18 mouse cellular contexts compared by ENCODE assay signal in the genomic region with DNA sequence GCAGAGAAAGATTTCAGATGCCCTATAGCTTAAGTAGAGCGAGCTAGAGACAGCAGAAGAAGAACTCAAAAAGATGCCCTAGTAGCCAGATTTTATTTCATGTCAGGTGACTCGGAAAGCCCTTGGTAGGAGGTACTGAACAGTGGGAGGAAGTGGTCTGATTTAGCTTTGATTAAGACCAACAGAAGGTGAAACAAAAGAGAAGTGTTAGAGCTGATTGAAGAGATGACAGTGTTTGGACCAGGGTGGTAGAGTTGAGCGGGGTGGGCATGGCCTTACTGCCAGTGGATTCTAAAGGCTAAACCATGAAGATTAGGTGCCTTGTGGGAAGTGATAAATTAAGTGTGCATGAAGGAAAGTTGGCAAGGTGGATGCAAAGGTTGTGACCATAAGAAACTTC.
DNase-seq lines count a peak whose midpoint lies in the region; ATAC-seq lines count a peak whose summit lies in the region.
"Had no signal": no experiment of that assay in that cellular context is flagged by ENCODE, and none has a peak within 500 bp of the region (broad histone marks: within the 10 kb centered on the region; RNA-seq: fewer than 3 reads in every experiment).

No protein-coding gene starts in this region.

- no peaks in the 10 kb centered on the region for H3K9me3 ChIP-seq in forebrain, embryonic 10.5 days
- H3K9me3 ChIP-seq: embryonic facial prominence, embryonic 12.5 days; forebrain, embryonic 15.5 days; neural tube, embryonic 12.5 days had no signal

- WGBS in forebrain, embryonic 10.5 days: 89% methylated on average over 3 of the region's 3 CpGs

- DNase-seq in thymus, postnatal 0 days (ENCODE audit: low spot score): peak; percentile 9
- no peak for DNase-seq in thymus, postnatal 10 days (ENCODE audit: low spot score in 2 of 2)
- no peak for DNase-seq in forebrain, embryonic 10.5 days (ENCODE audit: extremely low spot score, low spot score)
- DNase-seq in left cerebral cortex, postnatal 36 days (ENCODE audit: low spot score in 2 of 2): no peak
- DNase-seq in layer of hippocampus, postnatal 10 days (ENCODE audit: low spot score in 2 of 2): no peak
- DNase-seq: cerebellum, adult 2 months; gastrocnemius, postnatal 25 days; kidney, adult 8-10 months; kidney, postnatal 25 days; lung, adult 18-20 months; thymus, postnatal 25 days had no signal

- H3K36me3 ChIP-seq in forebrain, embryonic 10.5 days (replicated peaks): no peaks in the 10 kb centered on the region
- H3K36me3 ChIP-seq: embryonic facial prominence, embryonic 12.5 days; forebrain, embryonic 15.5 days; neural tube, embryonic 12.5 days had no signal

- no peak overlapping the region for H3K27ac ChIP-seq in forebrain, embryonic 10.5 days
- H3K27ac ChIP-seq: embryonic facial prominence, embryonic 12.5 days; forebrain, embryonic 15.5 days; left cerebral cortex, adult 2 months; neural tube, embryonic 12.5 days had no signal

- no peaks in the 10 kb centered on the region for H3K27me3 ChIP-seq in forebrain, embryonic 10.5 days (ENCODE audit: poor library complexity, severe bottlenecking)
- H3K27me3 ChIP-seq: embryonic facial prominence, embryonic 12.5 days; forebrain, embryonic 15.5 days; neural tube, embryonic 12.5 days had no signal

- intact Hi-C loops in left cerebral cortex, postnatal 36 days (cut with DNase I): no loop called here

- ATAC-seq in activated CD4-positive, CD25-positive, alpha-beta regulatory T cell, adult 4 months: peak; percentile 72
- peak; percentile 49 for ATAC-seq in megakaryocyte progenitor cell, adult 5-6 weeks (replicated peaks; ENCODE audit: poor library complexity)
- ATAC-seq: forebrain, embryonic 15.5 days had no signal

- H3K4me3 ChIP-seq in forebrain, embryonic 10.5 days: no peak overlapping the region
- H3K4me3 ChIP-seq: embryonic facial prominence, embryonic 12.5 days; erythroblast, embryonic 14.5 days; forebrain, embryonic 15.5 days; left cerebral cortex, adult 2 months; neural tube, embryonic 12.5 days had no signal

- no peaks in the 10 kb centered on the region for H3K4me1 ChIP-seq in forebrain, embryonic 10.5 days
